Mouse (Mus musculus): ENCODE measurements around the gene Cyp2w1.

DNA sequence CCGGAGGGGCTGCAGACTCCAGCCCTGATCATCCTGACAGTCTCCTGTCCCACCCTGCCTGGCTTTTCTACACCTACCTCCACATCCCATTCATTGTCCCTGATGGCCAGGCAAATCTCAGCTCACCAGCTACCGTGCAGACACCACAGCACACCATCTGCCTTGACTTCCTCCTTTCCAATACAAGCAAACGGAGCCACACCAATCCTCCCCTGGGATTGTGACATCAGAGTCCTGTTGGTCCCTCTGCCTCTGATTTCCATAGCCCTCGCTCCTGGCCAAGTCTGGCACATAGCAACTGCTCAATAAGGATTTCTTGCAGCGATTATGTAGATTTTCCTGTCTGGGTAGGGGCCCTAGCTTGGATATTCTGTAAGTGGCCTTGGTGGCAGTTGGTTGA is 1.3 kb upstream of the Cyp2w1 start, which contains the start of gene Cox19:
- TF ChIP-seq CTCF (IDR thresholded peaks at IDR 0.05 in 2 of 3, conservative IDR thresholded peaks at IDR 0.05 in 1 of 3; ENCODE audit: control insufficient read depth in 1 of 3, insufficient read depth in 1 of 3, low read depth in 2 of 3, low read length in 3 of 3, poor library complexity in 1 of 3, severe bottlenecking in 1 of 3) (no peak), SMC3 (IDR thresholded peaks at IDR 0.05; ENCODE audit: low read depth, low read length) (no peak), RCOR1 (IDR thresholded peaks at IDR 0.05; ENCODE audit: low read depth, low read length) (no peak), EP300 (IDR thresholded peaks at IDR 0.05; ENCODE audit: low read depth in 1 of 2, low read length in 2 of 2) (no peak), POLR2A (IDR thresholded peaks at IDR 0.05; ENCODE audit: control insufficient read depth in 1 of 2, insufficient read depth in 1 of 2, low read depth in 1 of 2, low read length in 2 of 2, poor library complexity in 1 of 2) (no peak), ZNF384 (IDR thresholded peaks at IDR 0.05; ENCODE audit: low read depth, low read length) (no peak), MAFK (IDR thresholded peaks at IDR 0.05; ENCODE audit: borderline replicate concordance, low read depth, low read length) (no peak), ZC3H11A (IDR thresholded peaks at IDR 0.05; ENCODE audit: low read depth, low read length) (no peak), TAL1 (IDR thresholded peaks at IDR 0.05; ENCODE audit: low read length) (no peak), UBTF (IDR thresholded peaks at IDR 0.05; ENCODE audit: borderline replicate concordance, insufficient read depth, low read depth, low read length) (no peak), KAT2A (conservative IDR thresholded peaks at IDR 0.05; ENCODE audit: low read depth, low read length) (no peak), POLR2AphosphoS5 (IDR thresholded peaks at IDR 0.05; ENCODE audit: borderline replicate concordance, low read depth, low read length) (no peak), TCF12 (IDR thresholded peaks at IDR 0.05; ENCODE audit: low read depth, low read length) (no peak), MEF2A (IDR thresholded peaks at IDR 0.05; ENCODE audit: extremely low read depth, insufficient replicate concordance, low read depth, low read length, poor library complexity, severe bottlenecking) (no peak)

Measured in MEL (cell line).